Mouse (Mus musculus) ovary, adult 2 months (tissue): Measurements from ENCODE around the gene Gm773. TPM values are rescaled to one million over a fixed set of nuclear protein-coding genes. Genes with fewer than 3 reads are reported as not detected.

Source experiments
- polyA plus RNA-seq: library from polyadenylated mRNA; depleted of rRNA; stranded (reverse); fragments of >200 nt; gene quantifications from 2 replicates; pipeline ENCODE4 v1.2.3, GENCODE M21; 2012; rRNA removed

Gm773 gene
- not detected in 2 replicates for polyA plus RNA-seq

GRCm38 (mm10) chrX:56212771-56213170 lies at the start of gene Gm773:
TSS of gene Gm773 (minus strand) at chrX:56212881.

Other genes starting within 250 kb of the Gm773 start
- not detected in 2 replicates for gene 3830403N18Rik, start 76.3 kb downstream of the Gm773 start, polyA plus RNA-seq
- gene Zfp449, start 133.5 kb upstream of the Gm773 start, polyA plus RNA-seq, result 0.63 and 0.81 TPM in 2 replicates
- 24.7 and 38.2 TPM in 2 replicates for gene Smim10l2a, start 161.7 kb upstream of the Gm773 start, polyA plus RNA-seq
- not detected in 2 replicates for gene Gm2174, start 235.1 kb upstream of the Gm773 start, polyA plus RNA-seq
- 18.9 and 22.4 TPM in 2 replicates for gene Ints6l, start 242.0 kb upstream of the Gm773 start, polyA plus RNA-seq